Mouse (Mus musculus): Measurements from ENCODE around the gene Dnajc14. TPM values are rescaled to one million over a fixed set of nuclear protein-coding genes. Genes with fewer than 3 reads are reported as not detected.

The Dnajc14 gene
- polyA plus RNA-seq, 1 experiment from 2014 or later: 54.1 TPM

Other genes starting within 250 kb of the Dnajc14 start
- 139 TPM in 2 replicates for gene Pa2g4, start 238.1 kb upstream of the Dnajc14 start, polyA plus RNA-seq (2015; fragmentation: Nextera tagmentation; extraction: Ambion mirVana)
- gene Erbb3, start 214.4 kb upstream of the Dnajc14 start, polyA plus RNA-seq (2015; fragmentation: Nextera tagmentation; extraction: Ambion mirVana): 0.13 and 0.19 TPM in 2 replicates
- 461 and 477 TPM in 2 replicates for gene Rps26, start 177.3 kb upstream of the Dnajc14 start, polyA plus RNA-seq (2015; fragmentation: Nextera tagmentation; extraction: Ambion mirVana)
- gene Ikzf4, start 158.1 kb upstream of the Dnajc14 start, polyA plus RNA-seq (2015; fragmentation: Nextera tagmentation; extraction: Ambion mirVana): 16.5 and 17.0 TPM in 2 replicates
- gene Suox, start 130.0 kb upstream of the Dnajc14 start, polyA plus RNA-seq (2015; fragmentation: Nextera tagmentation; extraction: Ambion mirVana): 13.0 and 13.7 TPM in 2 replicates
- gene Rab5b, start 107.8 kb upstream of the Dnajc14 start, polyA plus RNA-seq (2015; fragmentation: Nextera tagmentation; extraction: Ambion mirVana): 106 and 107 TPM in 2 replicates
- 0.09 and 0.15 TPM in 2 replicates for gene Pmel, start 99.9 kb upstream of the Dnajc14 start, polyA plus RNA-seq (2015; fragmentation: Nextera tagmentation; extraction: Ambion mirVana)
- 36.2 TPM in 2 replicates for gene Cdk2, start 99.0 kb upstream of the Dnajc14 start, polyA plus RNA-seq (2015; fragmentation: Nextera tagmentation; extraction: Ambion mirVana)
- gene Dgka, start 59.2 kb upstream of the Dnajc14 start, polyA plus RNA-seq (2015; fragmentation: Nextera tagmentation; extraction: Ambion mirVana): 5.0 TPM in 2 replicates
- gene Pym1, start 56.2 kb upstream of the Dnajc14 start, polyA plus RNA-seq (2015; fragmentation: Nextera tagmentation; extraction: Ambion mirVana): 50.6 and 51.8 TPM in 2 replicates
- 0.32 and 0.48 TPM in 2 replicates for gene Mmp19, start 13.2 kb upstream of the Dnajc14 start, polyA plus RNA-seq (2015; fragmentation: Nextera tagmentation; extraction: Ambion mirVana)
- gene Tmem198b, start 308 bp downstream of the Dnajc14 start, polyA plus RNA-seq (2015; fragmentation: Nextera tagmentation; extraction: Ambion mirVana): 17.4 and 17.5 TPM in 2 replicates
- gene Sarnp, start 13.3 kb downstream of the Dnajc14 start, polyA plus RNA-seq (2015; fragmentation: Nextera tagmentation; extraction: Ambion mirVana): 203 and 209 TPM in 2 replicates
- 29.3 and 31.3 TPM in 2 replicates for gene Ormdl2, start 17.6 kb downstream of the Dnajc14 start, polyA plus RNA-seq (2015; fragmentation: Nextera tagmentation; extraction: Ambion mirVana)
- 11.2 and 11.7 TPM in 2 replicates for gene Gdf11, start 87.7 kb downstream of the Dnajc14 start, polyA plus RNA-seq (2015; fragmentation: Nextera tagmentation; extraction: Ambion mirVana)
- gene Cd63, start 96.9 kb downstream of the Dnajc14 start, polyA plus RNA-seq (2015; fragmentation: Nextera tagmentation; extraction: Ambion mirVana): 127 and 141 TPM in 2 replicates
- gene Rdh5, start 118.8 kb downstream of the Dnajc14 start, polyA plus RNA-seq (2015; fragmentation: Nextera tagmentation; extraction: Ambion mirVana): 14.8 and 20.9 TPM in 2 replicates
- 266 and 289 TPM in 2 replicates for gene Bloc1s1, start 120.0 kb downstream of the Dnajc14 start, polyA plus RNA-seq (2015; fragmentation: Nextera tagmentation; extraction: Ambion mirVana)
- 1.7 and 2.5 TPM in 2 replicates for gene Itga7, start 129.8 kb downstream of the Dnajc14 start, polyA plus RNA-seq (2015; fragmentation: Nextera tagmentation; extraction: Ambion mirVana)
- gene Mettl7b, start 156.9 kb downstream of the Dnajc14 start, polyA plus RNA-seq (2015; fragmentation: Nextera tagmentation; extraction: Ambion mirVana): not detected in 2 replicates
- gene Olfr9, start 185.4 kb downstream of the Dnajc14 start, polyA plus RNA-seq (2015; fragmentation: Nextera tagmentation; extraction: Ambion mirVana): not detected in 2 replicates
- not detected in 2 replicates for gene Olfr763, start 206.7 kb downstream of the Dnajc14 start, polyA plus RNA-seq (2015; fragmentation: Nextera tagmentation; extraction: Ambion mirVana)
- gene Olfr764-ps1, start 235.8 kb downstream of the Dnajc14 start, polyA plus RNA-seq (2015; fragmentation: Nextera tagmentation; extraction: Ambion mirVana): not detected in 2 replicates
- not detected in 2 replicates for gene Olfr765, start 245.9 kb downstream of the Dnajc14 start, polyA plus RNA-seq (2015; fragmentation: Nextera tagmentation; extraction: Ambion mirVana)